Mouse (Mus musculus) forebrain, embryonic 11.5 days (tissue): ENCODE measurements around the gene Clstn1. TPM values are rescaled to one million over a fixed set of nuclear protein-coding genes. Genes with fewer than 3 reads are reported as not detected.

ENCODE experiments used
- ATAC-seq: fragments of 200-750 bp; cut with Nextera tagmentation; replicated peaks from 2 replicates; pipeline ENCODE4 v1.8.0; 2017; ENCODE audit warnings: moderate TSS enrichment; ENCODE audit not compliant: low FRiP score
- DNase-seq: peaks from one replicate; pipeline ENCODE4 v3.0.0-alpha.2; 2017; ENCODE audit warnings: low spot score
- H3K27ac ChIP-seq: fragments of 300-500 bp; sonication (generic); 2 replicates; pipeline ENCODE4 v1.5.1; 2014; ENCODE audit warnings: low read depth, low read length
- H3K27me3 ChIP-seq: fragments of 300-500 bp; sonication (generic); 2 replicates; pipeline ENCODE4 v1.6.1; 2014; ENCODE audit warnings: mild to moderate bottlenecking, low read length, mixed read lengths; ENCODE audit not compliant: control insufficient read depth, insufficient read depth
- H3K36me3 ChIP-seq: fragments of 300-500 bp; sonication (generic); 2 replicates; pipeline ENCODE4 v1.6.1; 2014; ENCODE audit warnings: mild to moderate bottlenecking, low read length, moderate library complexity, mixed read lengths; ENCODE audit not compliant: control insufficient read depth, insufficient read depth
- H3K4me1 ChIP-seq: fragments of 300-500 bp; sonication (generic); replicated peaks from 2 replicates; pipeline ENCODE4 v1.6.1; 2014; ENCODE audit warnings: low read length, mixed read lengths; ENCODE audit not compliant: control insufficient read depth, insufficient read depth
- H3K4me2 ChIP-seq: fragments of 300-500 bp; sonication (generic); 2 replicates; pipeline ENCODE4 v1.6.1; 2014; ENCODE audit warnings: low read depth, mild to moderate bottlenecking, low read length, moderate library complexity, mixed read lengths; ENCODE audit not compliant: severe bottlenecking
- H3K4me3 ChIP-seq: fragments of 300-500 bp; sonication (generic); 2 replicates; pipeline ENCODE4 v1.5.1; 2014; ENCODE audit warnings: low read depth, low read length
- H3K9ac ChIP-seq: fragments of 300-500 bp; sonication (generic); 2 replicates; pipeline ENCODE4 v1.6.1; 2014; ENCODE audit warnings: low read length
- H3K9me3 ChIP-seq: fragments of 300-500 bp; sonication (generic); 2 replicates; pipeline ENCODE4 v1.6.1; 2016; ENCODE audit warnings: low read length, mixed read lengths; ENCODE audit not compliant: control insufficient read depth
- WGBS: fragments of 180-500 bp; shearing (Covaris S2); extraction: QIAGEN DNeasy Blood & Tissue Kit; methylation state at CpG from one replicate; pipeline ENCODE4 v1.1.7; 2014; 5-methylcytosine and 5-hydroxymethylcytosine counted together
- polyA plus RNA-seq: library from polyadenylated mRNA; unstranded; fragments of >200 nt; fragmentation: Nextera tagmentation; extraction: Ambion mirVana; gene quantifications from 2 replicates; pipeline ENCODE4 v1.2.1, GENCODE M21; 2014

Gene Clstn1
- polyA plus RNA-seq, 1 experiment from 2014 or later, result 48.1 TPM

- WGBS, result 96% methylated on average over 4 of the region's 4 CpGs
- H3K4me3 ChIP-seq, result no peak overlapping the region
- H3K27me3 ChIP-seq, result no peaks in the 10 kb centered on the region
- H3K27ac ChIP-seq, result no peak overlapping the region
- DNase-seq (peak; percentile 66), ATAC-seq (no peak)
- H3K9me3 ChIP-seq, result no peaks in the 10 kb centered on the region
- H3K4me2 ChIP-seq, result no peak overlapping the region
- H3K4me1 ChIP-seq, result no peaks in the 10 kb centered on the region
- H3K36me3 ChIP-seq, result no peaks in the 10 kb centered on the region; the same call in 1 of the 2 replicates
- no peak overlapping the region for H3K9ac ChIP-seq
Measured at GRCm38 (mm10) chr4:149654232-149654631, 68.0 kb downstream of the Clstn1 start.

- H3K27me3 ChIP-seq, result no peaks in the 10 kb centered on the region
Measured at GRCm38 (mm10) chr4:149657858-149658416, 71.7 kb downstream of the Clstn1 start.

GRCm38 (mm10) chr4:149659495-149660116 lies 73.3 kb downstream of the Clstn1 start:
- WGBS, result 81% methylated on average over 25 of the region's 25 CpGs

More at GRCm38 (mm10) chr4:149657858-149658416, 71.7 kb downstream of the Clstn1 start:
- Histone ChIP-seq H3K4me2 (no peak overlapping the region), H3K27ac (no peak overlapping the region), H3K9ac (no peak overlapping the region), H3K4me1 (no peaks in the 10 kb centered on the region), H3K4me3 (no peak overlapping the region), H3K9me3 (no peaks in the 10 kb centered on the region), H3K36me3 (no peaks in the 10 kb centered on the region; the same call in 1 of the 2 replicates)
- ATAC-seq (no peak), DNase-seq (no peak)
- 82% methylated on average over 11 of the region's 11 CpGs for WGBS

GRCm38 (mm10) chr4:149660598-149660997 lies 74.3 kb downstream of the Clstn1 start:
- Histone ChIP-seq H3K4me2 (no peak overlapping the region), H3K4me1 (no peaks in the 10 kb centered on the region), H3K4me3 (no peak overlapping the region), H3K9me3 (no peaks in the 10 kb centered on the region), H3K27ac (no peak overlapping the region), H3K27me3 (no peaks in the 10 kb centered on the region), H3K9ac (no peak overlapping the region), H3K36me3 (no peaks in the 10 kb centered on the region)
- DNase-seq (no peak), ATAC-seq (no peak)
- WGBS, result 91% methylated on average over 7 of the region's 7 CpGs

More at GRCm38 (mm10) chr4:149659495-149660116, 73.3 kb downstream of the Clstn1 start:
- no peak overlapping the region for H3K4me2 ChIP-seq
- no peaks in the 10 kb centered on the region for H3K4me1 ChIP-seq
- DNase-seq (no peak), ATAC-seq (no peak)
- no peak overlapping the region for H3K4me3 ChIP-seq
- H3K27me3 ChIP-seq, result no peaks in the 10 kb centered on the region
- no peaks in the 10 kb centered on the region for H3K36me3 ChIP-seq
- H3K9ac ChIP-seq, result no peak overlapping the region
- H3K9me3 ChIP-seq, result no peaks in the 10 kb centered on the region
- H3K27ac ChIP-seq, result no peak overlapping the region

GRCm38 (mm10) chr4:149661967-149662589 lies 75.8 kb downstream of the Clstn1 start:
- no peaks in the 10 kb centered on the region for H3K4me1 ChIP-seq
- no peak overlapping the region for H3K4me2 ChIP-seq
- H3K9me3 ChIP-seq, result no peaks in the 10 kb centered on the region
- H3K27me3 ChIP-seq, result no peaks in the 10 kb centered on the region
- no peak for DNase-seq
- no peak for ATAC-seq
- no peak overlapping the region for H3K9ac ChIP-seq
- H3K4me3 ChIP-seq, result no peak overlapping the region
- H3K27ac ChIP-seq, result no peak overlapping the region
- WGBS, result 91% methylated on average over 14 of the region's 14 CpGs
- H3K36me3 ChIP-seq, result no peaks in the 10 kb centered on the region

GRCm38 (mm10) chr4:149663849-149664503 lies 77.7 kb downstream of the Clstn1 start:
- Histone ChIP-seq H3K9me3 (no peaks in the 10 kb centered on the region), H3K4me2 (no peak overlapping the region), H3K9ac (no peak overlapping the region), H3K4me3 (no peak overlapping the region), H3K27ac (no peak overlapping the region), H3K27me3 (no peaks in the 10 kb centered on the region), H3K36me3 (no peaks in the 10 kb centered on the region), H3K4me1 (no peaks in the 10 kb centered on the region)
- 87% methylated on average over 7 of the region's 7 CpGs for WGBS
- no peak for DNase-seq
- no peak for ATAC-seq

GRCm38 (mm10) chr4:149665016-149665691 lies 78.9 kb downstream of the Clstn1 start:
- H3K4me3 ChIP-seq, result no peak overlapping the region
- no peaks in the 10 kb centered on the region for H3K9me3 ChIP-seq
- 85% methylated on average over 6 of the region's 6 CpGs for WGBS

GRCm38 (mm10) chr4:149665692-149666090 lies 79.4 kb downstream of the Clstn1 start:
- H3K36me3 ChIP-seq, result no peaks in the 10 kb centered on the region
- DNase-seq (no peak), ATAC-seq (no peak)
- H3K27ac ChIP-seq, result no peak overlapping the region
- no peak overlapping the region for H3K4me2 ChIP-seq
- H3K4me3 ChIP-seq, result no peak overlapping the region
- no peaks in the 10 kb centered on the region for H3K9me3 ChIP-seq
- H3K27me3 ChIP-seq, result no peaks in the 10 kb centered on the region
- H3K4me1 ChIP-seq, result no peaks in the 10 kb centered on the region
- 93% methylated on average over 6 of the region's 6 CpGs for WGBS
- no peak overlapping the region for H3K9ac ChIP-seq

More at GRCm38 (mm10) chr4:149665016-149665691, 78.9 kb downstream of the Clstn1 start:
- no peak overlapping the region for H3K27ac ChIP-seq
- no peak for DNase-seq
- ATAC-seq, result no peak
- no peak overlapping the region for H3K4me2 ChIP-seq
- H3K4me1 ChIP-seq, result no peaks in the 10 kb centered on the region
- no peaks in the 10 kb centered on the region for H3K27me3 ChIP-seq
- H3K36me3 ChIP-seq, result no peaks in the 10 kb centered on the region
- H3K9ac ChIP-seq, result no peak overlapping the region
